Mouse (Mus musculus): ENCODE data around the gene Ugt1a7c. TPM values are rescaled to one million over a fixed set of nuclear protein-coding genes. Genes with fewer than 3 reads are reported as not detected.

Ugt1a7c gene
- total RNA-seq, 2 experiments from 2014 or later = 1.9 to 2.6 TPM

DNA sequence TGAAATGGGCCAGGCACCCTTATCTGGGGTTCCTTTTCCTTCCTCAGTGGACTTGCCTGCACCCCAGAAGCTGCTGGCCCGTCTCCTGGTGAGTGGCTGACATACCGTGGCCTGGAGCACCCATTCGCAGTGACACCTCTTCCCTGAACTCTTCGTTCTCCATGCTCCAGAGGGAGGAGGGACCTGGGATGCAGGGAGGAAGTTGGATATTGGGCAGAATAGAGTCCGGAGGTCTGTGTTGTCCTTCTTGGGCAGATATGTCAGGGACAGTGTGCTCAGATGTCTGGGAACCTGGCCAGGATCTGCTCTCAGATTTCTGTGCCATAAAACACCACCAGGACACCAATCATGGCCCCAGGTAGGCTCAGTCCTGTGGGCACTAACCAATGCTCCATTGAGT is 145.2 kb downstream of the Ugt1a7c start:
- DNase-seq = no peak

DNA sequence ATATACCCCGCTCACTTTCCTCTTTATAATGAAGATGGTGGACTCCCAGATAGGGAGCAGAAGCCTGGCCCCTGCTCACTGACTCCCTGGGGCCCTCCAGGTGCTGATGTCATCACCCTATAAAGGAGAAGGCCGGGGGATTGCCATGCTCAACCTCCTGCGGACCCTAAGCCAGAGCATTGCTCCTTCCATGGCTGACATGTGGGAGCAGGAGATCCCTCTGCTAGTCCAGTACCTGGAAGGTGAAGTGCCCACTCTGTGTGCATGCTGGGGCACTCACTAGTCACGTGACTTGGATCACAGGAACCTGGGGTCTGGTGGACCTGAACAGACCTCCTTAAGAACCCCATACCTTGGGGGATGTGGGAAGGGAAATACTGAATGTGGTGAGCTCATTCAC is 145.7 kb downstream of the Ugt1a7c start:
- DNase-seq = no peak

DNA sequence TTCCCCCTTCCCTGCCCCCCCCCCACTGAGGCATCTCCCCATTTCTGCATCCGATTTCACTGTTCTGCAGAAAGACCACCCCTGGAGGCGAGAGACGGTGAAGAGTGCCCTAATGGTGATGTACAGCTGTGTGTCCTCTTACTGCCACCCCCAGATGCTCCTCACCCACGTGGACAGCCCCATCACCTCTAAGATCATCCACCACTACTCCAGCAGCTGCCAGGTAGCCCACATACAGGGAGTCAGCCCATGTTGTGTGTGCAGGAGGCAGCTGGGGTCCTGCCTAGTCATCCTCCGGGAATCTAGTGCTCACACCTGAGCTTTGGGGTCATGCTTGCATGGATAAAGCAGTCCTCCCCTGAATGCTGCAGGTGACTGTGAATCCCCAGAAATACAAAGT is 149.0 kb downstream of the Ugt1a7c start:
- no peak for DNase-seq

DNA sequence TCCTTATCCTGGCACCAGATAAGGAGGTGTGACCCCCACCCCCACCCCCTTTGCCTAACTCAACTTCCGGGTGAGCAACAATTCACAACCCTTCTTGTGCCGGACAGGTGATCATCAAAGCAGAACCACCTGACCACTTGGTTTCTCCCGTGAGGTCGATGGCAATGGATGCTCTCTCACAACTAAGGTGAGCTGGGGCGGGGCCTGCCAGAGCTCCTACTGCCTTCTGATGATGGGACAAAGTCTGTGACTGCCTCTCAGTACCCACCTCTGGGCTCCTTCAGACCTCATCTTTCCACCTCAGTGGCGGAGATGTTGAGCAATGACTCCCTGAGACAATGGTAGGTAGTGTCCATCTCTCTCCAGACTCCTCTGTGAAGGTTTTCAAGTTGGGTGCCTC is 151.0 kb downstream of the Ugt1a7c start:
- no peak for DNase-seq

DNA sequence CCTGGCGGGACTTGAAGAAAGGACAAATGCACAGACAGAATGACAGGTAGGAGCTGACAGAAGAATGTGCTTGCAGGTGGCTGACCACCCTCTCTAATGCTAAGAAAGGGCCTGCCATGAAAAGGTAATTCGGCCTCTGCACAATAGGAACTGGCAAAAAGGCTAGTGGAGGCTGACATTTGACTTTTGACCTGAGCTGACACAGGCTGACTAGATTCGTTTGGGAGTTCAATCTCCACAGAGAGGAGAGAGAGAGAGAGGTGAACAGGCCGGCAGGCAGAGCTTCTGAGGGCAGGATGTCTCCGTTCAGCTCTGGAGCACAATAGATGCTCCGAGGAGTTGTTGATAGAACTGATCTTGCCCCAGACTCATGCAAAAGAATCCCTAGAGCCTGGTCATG is 151.5 kb downstream of the Ugt1a7c start:
- no peak for DNase-seq

DNA sequence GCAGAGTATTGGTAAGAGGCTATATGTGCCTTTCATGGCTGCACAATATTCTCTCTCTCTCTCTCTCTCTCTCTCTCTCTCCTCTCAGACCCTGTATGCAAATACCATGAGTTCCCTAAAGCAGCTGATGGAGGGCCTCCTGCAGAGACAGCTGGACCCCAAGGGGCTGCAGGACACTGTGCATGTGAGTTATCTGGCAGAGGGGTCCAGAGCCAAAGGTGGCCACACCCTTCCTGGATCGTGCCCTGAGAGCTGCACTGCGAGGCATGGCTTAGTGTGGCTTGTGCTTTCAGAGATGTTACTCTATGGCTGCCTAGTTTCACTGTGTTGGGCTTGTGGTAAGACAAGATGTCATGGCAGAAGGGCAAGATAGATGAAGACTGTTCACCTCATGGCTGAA is 152.8 kb downstream of the Ugt1a7c start:
- DNase-seq = no peak

DNA sequence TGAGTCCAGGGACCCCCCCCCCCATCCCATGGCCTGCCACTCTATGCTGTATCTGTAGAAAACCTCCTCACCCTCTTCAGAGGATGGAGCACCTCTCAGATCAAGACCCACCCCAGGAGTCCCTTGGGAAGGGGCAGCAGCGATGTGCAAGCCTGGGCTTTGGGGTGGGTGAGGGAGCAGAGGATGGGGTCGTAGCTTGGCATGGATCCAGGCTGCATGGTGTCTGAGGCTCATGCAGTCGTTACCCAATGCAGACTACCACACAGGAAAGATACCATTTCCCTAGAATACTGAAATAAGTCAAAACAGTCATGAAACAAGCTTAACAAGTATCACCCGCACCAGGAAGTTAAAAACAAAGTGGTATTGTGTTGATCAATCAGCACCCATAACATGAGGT is 153.8 kb downstream of the Ugt1a7c start:
- no peak for DNase-seq

DNA sequence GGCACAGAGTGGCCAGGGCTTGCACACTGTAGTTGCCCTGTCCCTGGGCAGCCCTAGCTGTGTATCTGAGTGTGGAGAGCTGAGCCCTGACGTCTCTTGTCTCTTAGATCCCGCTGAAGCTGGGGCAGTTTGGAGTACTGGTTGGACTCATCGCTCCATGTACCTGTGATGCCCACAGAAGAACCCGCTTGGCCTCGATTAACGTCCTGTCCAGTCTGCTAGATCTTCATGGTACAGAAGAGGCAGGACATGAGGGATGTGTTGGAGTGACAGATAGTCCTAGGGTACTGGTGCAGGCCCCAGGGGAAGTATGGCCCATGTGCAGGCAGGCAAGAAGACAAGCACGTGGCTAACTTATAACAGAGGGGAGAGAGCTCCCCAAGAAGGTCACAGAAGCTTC is 154.7 kb downstream of the Ugt1a7c start:
- DNase-seq = no peak

DNA sequence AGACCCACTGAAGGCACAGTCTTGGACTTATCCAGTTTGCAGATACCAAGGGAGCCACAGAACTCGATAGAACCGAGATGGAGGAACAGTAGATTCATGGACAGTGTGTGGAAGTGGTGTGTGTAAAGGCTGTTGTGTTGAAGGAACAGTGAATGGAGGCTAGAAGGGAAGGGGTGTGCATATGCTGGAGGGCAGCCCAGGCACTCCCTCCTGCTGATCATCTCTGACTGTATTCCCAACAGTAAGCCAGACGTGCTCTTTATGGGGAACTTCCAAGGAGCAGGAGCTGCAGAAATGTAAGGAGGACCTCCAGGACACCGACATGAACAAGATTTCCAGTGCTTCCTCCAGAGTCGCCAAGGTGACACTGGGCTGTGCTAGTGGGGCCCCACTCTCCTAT is 155.2 kb downstream of the Ugt1a7c start:
- no peak for DNase-seq

DNA sequence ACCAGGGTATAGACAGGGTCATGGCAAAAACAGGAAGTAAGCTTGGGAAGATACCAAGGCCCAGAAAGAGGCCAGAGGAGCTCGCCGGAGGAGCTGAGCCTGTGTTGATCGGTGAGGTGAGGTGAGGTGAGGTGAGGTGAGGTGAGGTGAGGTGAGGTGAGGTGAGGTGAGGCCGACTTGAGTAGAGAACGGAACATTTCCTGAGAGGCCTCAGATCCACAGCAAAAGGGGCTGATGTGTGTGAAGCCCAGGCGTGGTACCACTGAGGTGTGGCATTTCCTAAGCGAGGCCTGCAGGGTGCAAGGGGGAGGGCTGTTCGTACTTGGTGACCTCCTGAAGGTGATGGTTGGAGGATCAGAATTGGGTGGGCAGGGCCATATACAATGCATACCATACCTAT is 158.2 kb downstream of the Ugt1a7c start:
- DNase-seq = no peak

DNA sequence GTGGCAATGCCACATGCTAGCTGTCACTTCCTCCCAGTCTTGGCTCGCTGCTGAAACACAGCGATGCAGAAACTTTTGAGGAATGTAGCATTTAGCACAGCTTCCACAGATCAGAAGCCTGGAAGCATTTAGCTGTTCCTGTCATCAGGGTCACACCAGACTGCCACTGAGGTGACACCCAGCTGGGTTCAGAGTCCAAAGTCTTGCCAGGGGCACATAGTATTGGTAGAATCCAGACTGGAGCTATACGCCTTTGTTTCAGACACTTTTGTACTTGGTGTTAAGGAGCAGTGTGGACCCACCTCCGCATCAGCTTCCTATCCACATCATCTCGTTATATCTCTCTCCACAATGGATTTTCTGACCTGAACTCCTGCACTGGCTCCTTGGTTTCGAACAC is 158.7 kb downstream of the Ugt1a7c start:
- no peak for DNase-seq

DNA sequence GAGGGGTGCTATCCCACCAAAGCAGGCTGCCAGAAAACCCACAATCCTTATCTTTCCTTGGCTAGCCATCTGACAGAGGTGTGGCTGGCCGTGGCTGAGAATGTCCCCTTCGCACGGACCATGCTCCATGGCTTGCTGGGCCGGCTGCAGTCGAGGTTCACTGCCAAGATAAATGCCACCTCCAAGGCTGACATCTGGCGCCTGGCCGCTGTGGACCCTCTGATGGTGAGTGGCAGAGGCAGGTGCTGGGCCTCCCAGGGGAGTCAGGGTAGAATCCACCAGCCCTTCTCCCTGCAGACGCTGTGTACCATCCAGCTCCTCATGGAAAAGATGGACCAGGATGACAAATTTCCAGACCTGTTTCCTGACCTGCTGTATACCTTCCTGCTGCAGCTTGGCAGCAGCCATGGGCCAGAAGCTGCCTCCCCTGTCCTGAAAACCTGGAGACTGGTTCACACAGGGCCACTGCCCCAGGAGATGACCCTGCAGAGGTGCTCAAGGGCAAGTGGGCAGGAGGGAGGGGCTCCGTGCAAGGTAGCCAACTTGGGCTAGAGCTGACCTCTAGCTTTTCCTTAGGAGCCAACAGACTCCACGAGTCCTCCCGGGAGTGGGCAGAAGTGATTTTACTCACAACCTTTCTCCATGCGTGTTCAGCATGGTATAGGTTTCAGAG is 160.1 kb downstream of the Ugt1a7c start:
- DNase-seq = no peak

DNA sequence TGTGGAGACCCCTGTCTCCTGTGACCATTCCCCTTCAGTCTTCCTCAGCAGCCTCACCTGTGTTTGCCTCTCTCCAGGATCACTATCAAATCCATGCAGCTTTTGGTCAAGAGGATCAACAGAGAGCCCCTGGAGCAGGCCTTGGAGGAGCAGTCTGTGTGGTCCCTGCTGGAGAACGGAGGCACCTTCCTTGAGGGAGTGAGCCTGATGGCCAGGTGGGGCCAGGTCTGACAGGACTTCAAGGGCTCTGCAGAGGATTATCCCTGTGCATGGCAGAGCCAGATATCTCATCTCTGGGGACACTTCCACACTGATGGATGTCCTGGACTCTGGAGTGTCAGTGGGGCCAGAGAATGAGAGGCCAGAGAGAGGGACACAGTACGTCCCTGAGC is 160.6 kb downstream of the Ugt1a7c start:
- DNase-seq = no peak

DNA sequence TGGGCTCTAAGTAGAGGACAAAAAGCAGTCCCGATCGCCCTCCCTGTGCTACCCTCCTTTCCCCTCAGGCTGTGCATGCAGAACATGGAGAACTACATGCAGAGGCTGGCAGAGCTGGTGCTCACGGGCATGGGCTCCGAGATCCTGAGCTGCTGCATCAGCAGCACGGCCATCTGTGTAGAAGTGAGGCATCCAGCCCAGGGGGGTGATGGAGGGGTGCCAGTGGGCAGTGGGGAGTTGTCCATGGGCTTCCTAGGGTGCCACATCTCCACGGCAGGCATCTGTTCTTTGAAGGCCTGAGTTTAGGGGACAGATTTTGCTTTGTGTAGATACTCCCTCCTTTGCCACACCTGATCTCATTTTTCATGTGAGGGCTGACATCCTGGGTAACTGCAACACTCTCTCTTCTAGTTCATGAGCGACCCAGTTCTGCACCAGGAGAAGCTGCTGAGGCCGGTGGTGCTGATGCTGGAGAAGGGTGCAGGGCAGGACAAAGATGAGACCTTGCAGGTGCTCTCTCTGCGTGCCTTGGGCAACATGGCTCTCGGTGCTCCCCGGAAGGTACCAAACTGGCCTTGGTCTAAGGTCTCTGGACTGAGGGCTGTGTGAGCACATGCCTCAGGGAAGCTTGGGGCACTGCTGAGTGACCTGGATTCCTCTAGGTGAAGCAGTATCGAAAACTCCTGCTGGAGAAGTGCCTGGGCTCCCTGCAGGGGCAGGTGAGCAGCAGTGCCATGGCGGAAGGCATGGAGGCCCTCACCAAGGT is 161.3 kb downstream of the Ugt1a7c start:
- DNase-seq = peak; percentile 36

DNA sequence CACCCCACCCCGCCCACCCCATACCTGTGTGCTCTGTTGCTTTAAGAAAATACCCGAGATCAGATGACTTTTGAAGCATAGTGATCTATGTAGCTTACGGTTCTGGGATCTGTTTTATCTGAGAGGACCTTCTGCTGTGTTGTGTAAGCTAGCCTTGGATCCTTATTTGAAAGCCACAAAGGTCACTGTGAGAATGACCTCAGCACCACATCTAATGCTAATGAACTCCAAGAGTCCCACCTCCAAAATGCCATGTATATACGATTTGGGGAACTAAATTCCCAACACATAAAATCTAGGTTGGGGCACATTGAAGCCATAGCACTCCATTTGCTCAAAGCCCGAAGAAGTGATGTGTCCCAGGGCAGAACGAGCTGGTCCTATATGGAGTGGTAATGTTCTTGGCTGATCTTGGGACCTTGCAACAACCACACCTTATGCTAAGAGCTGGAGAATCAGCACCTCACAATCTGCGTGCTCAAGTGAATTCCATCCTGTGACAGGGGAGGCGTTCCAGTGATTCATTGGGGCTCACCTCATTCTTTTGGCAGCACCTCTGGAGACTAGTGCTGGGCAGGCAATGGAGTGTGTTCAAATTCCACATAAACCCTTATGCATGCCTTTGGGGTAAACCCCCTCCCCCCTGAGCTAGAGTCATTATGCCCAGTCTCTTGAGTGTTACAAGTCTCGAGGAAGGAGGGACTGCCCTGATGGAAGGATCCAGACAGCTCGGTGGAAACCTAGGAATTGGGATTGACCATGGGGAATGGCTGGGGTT is 162.2 kb downstream of the Ugt1a7c start:
- DNase-seq = no peak

DNA sequence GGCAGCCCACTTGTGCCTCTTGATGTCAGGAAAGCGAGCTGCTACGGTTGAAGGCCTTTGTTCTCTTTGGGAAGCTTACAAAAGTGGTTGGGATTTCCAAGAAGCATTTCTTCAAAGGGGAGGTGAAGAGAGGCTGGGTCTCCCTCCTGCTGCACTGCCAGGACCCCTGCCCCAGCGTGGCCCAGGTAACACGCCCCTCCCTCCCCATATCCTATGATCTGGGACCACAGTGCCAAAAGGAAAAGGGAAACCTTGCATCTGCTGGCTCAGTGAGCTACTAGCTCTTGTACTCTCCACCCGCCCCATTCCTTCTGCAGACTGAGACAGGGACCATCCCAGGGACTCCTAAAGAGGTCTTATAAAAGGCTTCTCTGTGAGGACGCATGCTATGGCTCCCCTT is 162.8 kb downstream of the Ugt1a7c start:
- DNase-seq = no peak

DNA sequence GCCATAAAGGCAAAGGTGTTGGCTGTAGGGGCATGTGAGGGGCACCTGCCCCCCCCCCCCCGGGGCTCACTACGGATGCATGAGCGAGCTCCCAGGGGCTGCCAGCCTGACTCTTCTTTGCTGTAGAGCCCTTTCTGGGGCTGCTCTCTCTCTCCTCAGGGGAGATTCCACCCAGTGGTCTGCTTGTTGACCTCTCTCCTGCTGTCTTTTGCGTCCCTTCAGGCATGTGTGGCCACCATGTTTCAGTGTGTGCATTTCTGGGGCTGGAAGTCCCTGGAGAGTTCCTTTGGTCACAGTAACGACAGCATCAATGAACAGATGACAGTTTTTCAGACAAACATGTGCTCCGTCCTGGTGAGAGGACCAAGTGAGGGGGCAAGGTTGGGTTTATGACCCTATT is 163.5 kb downstream of the Ugt1a7c start:
- no peak for DNase-seq

DNA sequence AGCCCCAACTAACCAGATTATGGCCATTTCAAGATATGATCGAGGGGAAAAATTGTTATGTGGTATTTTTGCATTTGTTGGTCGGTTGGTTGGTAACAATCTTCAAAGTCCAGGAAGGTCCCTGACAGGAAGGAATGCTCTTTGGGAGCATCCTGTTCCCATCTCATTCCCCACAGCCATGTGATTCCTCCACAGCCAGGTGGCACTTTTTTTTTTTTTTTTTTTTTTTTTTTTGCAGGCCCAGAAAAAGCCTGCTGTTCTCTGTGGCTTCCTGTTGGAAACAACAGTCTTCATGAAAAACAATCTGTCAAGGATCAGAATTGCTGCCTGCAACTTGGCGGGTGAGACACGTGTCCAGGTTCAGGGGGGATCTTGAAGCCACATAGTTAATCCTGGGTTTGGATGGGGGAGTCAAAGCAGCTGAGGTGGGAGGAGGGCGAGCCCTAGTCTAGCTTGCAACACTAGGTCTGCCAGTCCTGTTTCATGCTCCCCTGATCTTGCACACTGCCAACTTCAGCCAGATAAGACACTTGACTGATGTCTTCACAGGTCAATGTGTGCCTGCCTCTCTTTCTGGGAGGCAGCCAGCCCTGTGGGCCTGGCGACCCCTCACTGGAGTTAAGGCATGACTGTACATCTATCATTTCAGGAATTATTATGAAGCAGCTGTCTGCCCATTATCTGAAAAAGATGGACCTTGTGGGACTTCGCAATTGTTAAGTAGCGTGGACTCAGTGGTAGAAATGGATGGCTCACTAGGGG is 164.2 kb downstream of the Ugt1a7c start:
- DNase-seq = peak; percentile 60

DNA sequence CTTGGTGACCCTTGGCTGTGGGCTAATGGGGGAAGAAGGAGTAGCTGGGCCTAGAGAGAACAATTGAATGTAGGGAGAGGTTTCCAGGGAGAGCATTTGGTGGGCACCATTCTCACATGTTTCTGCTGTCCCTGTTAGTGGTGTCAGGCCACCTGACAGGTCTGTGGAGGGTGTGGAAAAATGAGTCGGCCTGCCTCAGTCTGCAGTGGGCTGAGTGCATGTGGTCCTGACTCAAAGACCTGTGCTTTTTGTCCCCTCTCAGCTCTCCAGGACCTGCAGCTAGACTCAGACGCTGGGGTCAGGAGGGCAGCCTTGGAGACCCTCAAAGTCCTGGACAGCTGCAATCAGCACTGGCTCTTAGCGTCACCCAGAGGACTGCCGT is 164.8 kb downstream of the Ugt1a7c start:
- DNase-seq = no peak

DNA sequence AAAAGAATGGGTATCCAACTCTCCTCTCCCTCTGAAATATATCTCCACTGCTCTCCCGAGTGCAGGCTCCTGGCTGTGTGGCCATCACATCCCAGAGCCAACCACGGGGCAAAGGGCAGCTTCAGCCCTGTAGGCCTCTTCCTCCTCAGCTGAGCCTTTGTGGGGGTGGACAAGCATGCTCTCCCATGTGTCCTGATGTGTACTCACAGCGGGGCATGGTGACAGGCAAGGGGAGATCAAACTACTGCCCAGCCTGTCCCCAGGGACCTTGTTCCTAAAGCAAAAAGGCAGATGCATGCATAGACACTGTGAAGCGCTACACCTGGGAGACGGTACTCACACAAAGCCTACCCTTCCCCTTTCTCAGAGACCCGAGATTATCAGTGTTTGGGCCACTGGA is 165.3 kb downstream of the Ugt1a7c start:
- peak; percentile 80 for DNase-seq

DNA sequence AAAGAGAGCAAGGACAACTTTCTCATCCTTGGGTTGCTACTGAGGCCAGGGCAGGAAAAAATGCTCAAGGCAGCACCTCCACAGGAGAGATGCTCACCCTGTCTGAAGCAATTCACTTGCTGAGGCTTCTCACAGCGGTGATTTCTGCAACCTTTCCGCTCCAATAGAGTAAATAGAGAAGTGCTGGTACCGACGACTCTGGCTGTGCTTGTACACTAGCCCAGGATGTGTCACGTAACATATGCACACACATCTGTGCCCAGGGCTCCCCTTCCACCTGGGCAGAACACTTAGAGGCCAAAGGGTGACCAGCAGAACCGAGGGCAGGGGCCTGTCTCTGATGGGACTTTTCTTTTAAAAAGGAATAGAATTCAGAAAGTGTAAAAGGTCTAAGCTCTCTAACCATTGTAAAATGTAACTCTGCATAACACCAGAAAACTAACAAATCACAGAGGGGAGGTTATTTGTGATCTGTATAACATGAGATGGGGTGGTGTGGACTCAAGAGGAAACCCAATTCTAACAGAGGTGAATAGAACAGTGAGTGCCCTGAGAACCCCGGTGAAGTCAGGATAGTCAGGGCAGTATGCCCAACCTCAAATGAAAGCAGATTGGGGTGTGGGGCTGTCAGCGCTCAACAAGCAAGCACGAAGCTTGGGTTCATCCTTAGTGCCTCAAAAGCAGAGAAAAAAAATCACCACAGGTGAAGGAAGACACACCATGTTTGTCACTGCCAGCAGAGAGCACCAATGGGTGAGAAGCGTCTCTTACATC is 165.9 kb downstream of the Ugt1a7c start:
- DNase-seq = no peak

DNA sequence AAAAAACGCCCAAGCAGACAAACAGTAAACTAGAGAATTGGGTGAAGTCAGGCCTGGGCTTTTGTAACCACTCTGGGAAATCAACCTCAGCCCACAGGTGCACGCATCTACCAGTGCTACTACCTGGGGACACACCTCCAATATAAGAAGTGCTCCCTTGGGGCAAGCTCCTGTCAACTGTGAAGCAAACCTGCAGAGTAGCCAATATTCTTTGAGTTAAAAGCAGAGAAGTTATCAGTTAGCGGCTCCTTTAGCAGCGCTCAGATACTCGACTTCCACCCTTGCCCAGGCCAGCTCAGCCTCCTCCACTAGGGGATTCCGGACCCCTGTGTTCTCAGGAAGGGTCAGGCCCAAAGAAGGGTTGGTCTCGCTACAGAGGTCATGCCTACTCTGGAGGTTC is 166.8 kb downstream of the Ugt1a7c start:
- no peak for DNase-seq
